In the genomic region with DNA sequence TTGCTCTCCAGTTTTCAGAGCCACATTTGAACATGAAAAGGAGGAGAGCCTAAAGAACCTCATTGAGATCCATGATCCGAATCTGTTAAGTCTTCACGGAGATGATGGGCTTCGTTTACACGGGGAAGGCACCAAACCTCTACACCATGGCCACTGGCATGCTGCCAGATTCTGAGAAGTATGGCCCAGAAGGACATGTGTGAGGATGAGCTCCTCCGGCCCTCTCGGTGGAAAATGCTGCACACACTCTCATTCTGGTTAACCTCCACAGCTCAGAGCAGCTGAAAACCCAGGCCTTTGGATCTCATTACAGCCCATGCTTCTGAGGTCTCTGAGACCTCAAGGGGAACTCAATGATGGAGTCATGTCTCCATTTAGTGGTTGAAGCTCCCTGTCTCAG, we compare ENCODE assay signal across 18 mouse cellular contexts.
A peak's percentile ranks its signal among the peaks of the same experiment; 100 is the strongest.
DNase-seq lines count a peak whose midpoint lies in the region; ATAC-seq and TF ChIP-seq lines count a peak whose summit lies in the region.
"Had no signal": no experiment of that assay in that cellular context is flagged by ENCODE, and none has a peak within 500 bp of the region (broad histone marks: within the 10 kb centered on the region; RNA-seq: fewer than 3 reads in every experiment).

No protein-coding gene starts in this region.

- no peaks in the 10 kb centered on the region for H3K4me1 ChIP-seq in kidney, embryonic 16.5 days (ENCODE audit: insufficient read depth, low read length)
- H3K4me1 ChIP-seq in limb, embryonic 15.5 days, result no peaks in the 10 kb centered on the region
- H3K4me1 ChIP-seq in limb, embryonic 10.5 days, result no peaks in the 10 kb centered on the region
- H3K4me1 ChIP-seq in thymus, adult 2 months (replicated peaks; ENCODE audit: control insufficient read depth, insufficient read depth, low read length), result no peaks in the 10 kb centered on the region
- H3K4me1 ChIP-seq: embryonic facial prominence, embryonic 10.5 days; embryonic facial prominence, embryonic 12.5 days; forebrain, embryonic 15.5 days had no signal

- TF ChIP-seq CTCF in thymus, adult 2 months (IDR thresholded peaks at IDR 0.05; ENCODE audit: borderline replicate concordance, control insufficient read depth, extremely low read depth, insufficient read depth, low read length, poor library complexity), result no peak

- no peak for ATAC-seq in kidney, embryonic 16.5 days (ENCODE audit: low FRiP score, low TSS enrichment)
- ATAC-seq in limb, embryonic 15.5 days (ENCODE audit: insufficient number of reproducible peaks, low FRiP score, low TSS enrichment, low read depth), result peak; percentile 55; the same call in 1 of the 2 replicates
- ATAC-seq: activated CD4-positive, CD25-positive, alpha-beta regulatory T cell, adult 4 months; forebrain, embryonic 13.5 days; forebrain, embryonic 15.5 days; Patski had no signal

- no peak overlapping the region for H3K9ac ChIP-seq in kidney, embryonic 16.5 days (replicated peaks; ENCODE audit: low read length)
- no peak overlapping the region for H3K9ac ChIP-seq in limb, embryonic 15.5 days
- H3K9ac ChIP-seq: embryonic facial prominence, embryonic 12.5 days; forebrain, embryonic 13.5 days; forebrain, embryonic 15.5 days had no signal

- no peaks in the 10 kb centered on the region for H3K9me3 ChIP-seq in kidney, embryonic 16.5 days (ENCODE audit: low read length)
- no peaks in the 10 kb centered on the region for H3K9me3 ChIP-seq in limb, embryonic 15.5 days
- H3K9me3 ChIP-seq in limb, embryonic 10.5 days (replicated peaks), result no peaks in the 10 kb centered on the region
- H3K9me3 ChIP-seq: embryonic facial prominence, embryonic 10.5 days; embryonic facial prominence, embryonic 12.5 days; forebrain, embryonic 13.5 days; forebrain, embryonic 15.5 days had no signal

- H3K36me3 ChIP-seq in kidney, embryonic 16.5 days (ENCODE audit: insufficient read depth, low read length), result no peaks in the 10 kb centered on the region
- H3K36me3 ChIP-seq in limb, embryonic 15.5 days, result no peaks in the 10 kb centered on the region
- no peaks in the 10 kb centered on the region for H3K36me3 ChIP-seq in limb, embryonic 10.5 days
- no peaks in the 10 kb centered on the region for H3K36me3 ChIP-seq in thymus, adult 2 months (ENCODE audit: control insufficient read depth, insufficient read depth, low read length)
- H3K36me3 ChIP-seq: embryonic facial prominence, embryonic 10.5 days; embryonic facial prominence, embryonic 12.5 days; forebrain, embryonic 15.5 days had no signal

- 89% methylated on average over 6 of the region's 6 CpGs for whole genome bisulfite sequencing in kidney, embryonic 16.5 days
- WGBS in limb, embryonic 15.5 days, result 89% methylated on average over 6 of the region's 6 CpGs
- WGBS in limb, embryonic 10.5 days, result 96% methylated on average over 6 of the region's 6 CpGs
- 91% methylated on average over 6 of the region's 6 CpGs for WGBS in thymus, adult 2 months

- no peak overlapping the region for H3K4me3 ChIP-seq in kidney, embryonic 16.5 days (ENCODE audit: low read length)
- H3K4me3 ChIP-seq in limb, embryonic 15.5 days, result no peak overlapping the region
- H3K4me3 ChIP-seq in limb, embryonic 10.5 days, result no peak overlapping the region
- no peak overlapping the region for H3K4me3 ChIP-seq in thymus, adult 2 months (ENCODE audit: control insufficient read depth, insufficient read depth, low read length)
- H3K4me3 ChIP-seq: embryonic facial prominence, embryonic 10.5 days; embryonic facial prominence, embryonic 12.5 days; forebrain, embryonic 13.5 days; forebrain, embryonic 15.5 days had no signal

- TF ChIP-seq POLR2A in thymus, adult 2 months (IDR thresholded peaks at IDR 0.05; ENCODE audit: control insufficient read depth, extremely low read depth, insufficient read depth, low read length, poor library complexity), result no peak

- H3K27me3 ChIP-seq in kidney, embryonic 16.5 days (ENCODE audit: insufficient read depth, low read length), result no peaks in the 10 kb centered on the region
- H3K27me3 ChIP-seq in limb, embryonic 15.5 days, result no peaks in the 10 kb centered on the region
- no peaks in the 10 kb centered on the region for H3K27me3 ChIP-seq in limb, embryonic 10.5 days (ENCODE audit: low read depth, poor library complexity, severe bottlenecking)
- H3K27me3 ChIP-seq in thymus, adult 2 months (ENCODE audit: control insufficient read depth, insufficient read depth, low read length), result no peaks in the 10 kb centered on the region
- H3K27me3 ChIP-seq: embryonic facial prominence, embryonic 12.5 days; forebrain, embryonic 13.5 days; forebrain, embryonic 15.5 days; Patski had no signal

- H3K27ac ChIP-seq in kidney, embryonic 16.5 days (ENCODE audit: low read length), result no peak overlapping the region
- no peak overlapping the region for H3K27ac ChIP-seq in limb, embryonic 15.5 days
- no peak overlapping the region for H3K27ac ChIP-seq in limb, embryonic 10.5 days
- H3K27ac ChIP-seq in thymus, adult 2 months (ENCODE audit: control insufficient read depth, insufficient read depth, low read length), result no peak overlapping the region
- H3K27ac ChIP-seq: embryonic facial prominence, embryonic 10.5 days; embryonic facial prominence, embryonic 12.5 days; forebrain, embryonic 13.5 days; forebrain, embryonic 15.5 days had no signal

- H3K4me2 ChIP-seq in kidney, embryonic 16.5 days (replicated peaks; ENCODE audit: low read depth, low read length), result no peak overlapping the region
- no peak overlapping the region for H3K4me2 ChIP-seq in limb, embryonic 15.5 days
- H3K4me2 ChIP-seq: embryonic facial prominence, embryonic 12.5 days; forebrain, embryonic 13.5 days; forebrain, embryonic 15.5 days had no signal

- DNase-seq in kidney, postnatal 10 days, result peak; percentile 9
- no peak for DNase-seq in limb, embryonic 10.5 days (ENCODE audit: low spot score)
- DNase-seq in NIH3T3 (ENCODE audit: low read depth), result peak; percentile 4
- DNase-seq in thymus, adult 2 months, result no peak
- DNase-seq: adrenal gland, adult 8-10 months; adrenal gland, postnatal 14 days; adrenal gland, postnatal 36 days; cerebellum, adult 11-12 months; cerebellum, adult 2 months; cerebellum, adult 9-10 months had no signal

Comparison
In these comparisons a context has a peak if more than half of its experiments do, and no peak if none do; other contexts are left out.
1. DNase-seq: peak in kidney, postnatal 10 days (single experiment) and NIH3T3 (single experiment); none in limb, embryonic 10.5 days (single experiment) and thymus, adult 2 months (single experiment).